ENCODE assay signal across 21 mouse cellular contexts in the genomic region with DNA sequence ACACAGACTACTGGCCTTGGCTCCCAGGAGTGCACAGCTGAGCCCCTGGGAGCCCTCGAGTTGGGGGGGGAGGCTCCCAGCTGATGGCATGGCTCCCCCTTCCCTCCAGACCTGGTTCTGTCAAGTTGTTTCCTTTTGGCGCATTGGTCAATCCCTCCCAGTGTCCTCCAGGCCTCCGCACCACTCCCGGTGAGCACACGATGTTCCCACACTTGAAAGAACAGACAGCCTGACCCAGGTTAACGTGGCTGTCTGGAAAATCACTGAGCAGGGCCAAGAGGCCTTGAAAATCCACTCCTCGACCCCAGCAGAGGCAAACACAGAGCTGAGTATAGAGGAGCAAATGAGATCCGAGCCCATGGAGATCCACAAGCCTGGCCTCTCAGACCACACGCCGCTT.
"Had no signal": no experiment of that assay in that cellular context is flagged by ENCODE, and none has a peak within 500 bp of the region (broad histone marks: within the 10 kb centered on the region; RNA-seq: fewer than 3 reads in every experiment).

No protein-coding gene starts in this region.

- H3K27me3 ChIP-seq: kidney, embryonic 15.5 days; limb, embryonic 12.5 days; limb, embryonic 15.5 days; lung, embryonic 15.5 days; midbrain, embryonic 12.5 days had no signal

- DNase-seq: kidney, adult 8-10 months; kidney, postnatal 10 days; kidney, postnatal 4 days; left cerebral cortex, postnatal 4 days; liver, postnatal 0 days; lung, postnatal 14 days; lung, postnatal 4 days; right cerebral cortex, adult 18-20 months; right cerebral cortex, postnatal 14 days; right cerebral cortex, postnatal 4 days; thymus, adult 2 months; thymus, postnatal 14 days; thymus, postnatal 4 days had no signal

- H3K4me3 ChIP-seq: kidney, embryonic 15.5 days; limb, embryonic 12.5 days; limb, embryonic 15.5 days; lung, embryonic 15.5 days; midbrain, embryonic 12.5 days; myocyte had no signal

- H3K4me1 ChIP-seq: limb, embryonic 12.5 days; limb, embryonic 15.5 days; lung, embryonic 15.5 days; midbrain, embryonic 12.5 days had no signal

- H3K27ac ChIP-seq: kidney, embryonic 15.5 days; limb, embryonic 12.5 days; limb, embryonic 15.5 days; liver, embryonic 14.5 days; lung, embryonic 15.5 days; midbrain, embryonic 12.5 days; stomach, postnatal 0 days had no signal
